Mouse (Mus musculus) lung, postnatal 0 days (tissue): Measurements from ENCODE around the gene Olfr1014. TPM values are rescaled to one million over a fixed set of nuclear protein-coding genes. Genes with fewer than 3 reads are reported as not detected.

ENCODE experiments used
- ATAC-seq: fragments of 200-750 bp; cut with Nextera tagmentation; 2 replicates; pipeline ENCODE4 v1.8.0; 2017; ENCODE audit warnings: moderate library complexity
- DNase-seq: peaks from one replicate; pipeline ENCODE4 v3.0.0-alpha.2; 2016; ENCODE audit warnings: low spot score
- H3K27ac ChIP-seq: fragments of 300-500 bp; sonication (generic); 2 replicates; pipeline ENCODE4 v1.5.1; 2014; ENCODE audit warnings: antibody characterized with exemption, mild to moderate bottlenecking, low read length, mixed read lengths
- H3K27me3 ChIP-seq: fragments of 300-500 bp; sonication (generic); replicated peaks from 2 replicates; pipeline ENCODE4 v1.6.1; 2014; ENCODE audit warnings: low read length, mixed read lengths; ENCODE audit not compliant: insufficient read depth
- H3K36me3 ChIP-seq: fragments of 300-500 bp; sonication (generic); 2 replicates; pipeline ENCODE4 v1.6.1; 2014; ENCODE audit warnings: low read length, mixed read lengths; ENCODE audit not compliant: insufficient read depth
- H3K4me1 ChIP-seq: fragments of 300-500 bp; sonication (generic); 2 replicates; pipeline ENCODE4 v1.6.1; 2014; ENCODE audit warnings: antibody characterized with exemption, low read depth, low read length, mixed read lengths; ENCODE audit not compliant: insufficient read depth
- H3K4me2 ChIP-seq: fragments of 300-500 bp; sonication (generic); replicated peaks from 2 replicates; pipeline ENCODE4 v1.6.1; 2014; ENCODE audit warnings: low read depth, mild to moderate bottlenecking, low read length, moderate library complexity, mixed read lengths
- H3K4me3 ChIP-seq: fragments of 300-500 bp; sonication (generic); 2 replicates; pipeline ENCODE4 v1.5.1; 2014; ENCODE audit warnings: low read depth, low read length
- H3K9ac ChIP-seq: fragments of 300-500 bp; sonication (generic); replicated peaks from 2 replicates; pipeline ENCODE4 v1.6.1; 2014; ENCODE audit warnings: low read depth, mild to moderate bottlenecking
- H3K9me3 ChIP-seq: fragments of 300-500 bp; sonication (generic); 2 replicates; pipeline ENCODE4 v1.6.1; 2016; ENCODE audit warnings: low read length, mixed read lengths
- CTCF ChIP-seq: IDR thresholded peaks from 2 replicates; pipeline ENCODE4 v1.5.1; 2016; ENCODE audit warnings: antibody characterized with exemption, mild to moderate bottlenecking
- EP300 ChIP-seq: IDR thresholded peaks from 2 replicates; pipeline ENCODE4 v1.6.1; 2016; ENCODE audit warnings: antibody characterized with exemption, mild to moderate bottlenecking, control low read depth
- WGBS: fragments of 180-500 bp; shearing (Covaris S2); extraction: QIAGEN DNeasy Blood & Tissue Kit; methylation state at CpG from one replicate; pipeline ENCODE4 v1.1.7; 2014; 5-methylcytosine and 5-hydroxymethylcytosine counted together
- polyA plus RNA-seq: library from polyadenylated mRNA; unstranded; fragments of >200 nt; fragmentation: Nextera tagmentation; extraction: Ambion mirVana; gene quantifications from 2 replicates; pipeline ENCODE4 v1.2.1, GENCODE M21; 2015

Gene Olfr1014
- polyA plus RNA-seq, result not detected in 2 replicates

DNA sequence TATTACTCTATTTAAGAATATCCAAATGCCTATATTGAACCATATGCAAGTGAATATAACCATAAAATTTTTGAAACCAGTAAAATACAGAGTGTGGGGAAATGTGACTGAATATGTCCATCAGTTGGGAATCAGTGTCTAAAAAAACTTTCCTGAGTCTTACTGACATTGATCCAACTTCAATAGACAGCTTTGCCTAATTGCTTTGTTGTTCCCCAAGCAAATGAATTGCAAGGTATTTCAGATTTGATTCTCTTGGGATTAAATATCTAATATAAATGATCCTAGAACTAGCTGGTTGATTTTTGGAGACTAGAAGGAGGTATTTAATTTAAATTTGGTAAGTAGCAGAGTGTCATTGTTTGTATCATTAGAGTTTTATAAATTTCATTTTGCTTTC is at the start of gene Olfr1014:
Olfr1014 (plus strand) TSS at position 301 of the 400 bp plus-strand sequence.
- ATAC-seq, result no peak
- Histone ChIP-seq H3K4me2 (no peak within 1 kb of the TSS), H3K36me3 (no peaks in the 10 kb centered on the region), H3K9ac (no peak within 1 kb of the TSS), H3K27me3 (no peaks in the 10 kb centered on the region), H3K9me3 (no peaks in the 10 kb centered on the region), H3K4me1 (no peaks in the 10 kb centered on the region), H3K4me3 (no peak within 1 kb of the TSS), H3K27ac (no peak within 1 kb of the TSS)
- DNase-seq, result no peak
- TF ChIP-seq CTCF (no peak), EP300 (no peak)

DNA sequence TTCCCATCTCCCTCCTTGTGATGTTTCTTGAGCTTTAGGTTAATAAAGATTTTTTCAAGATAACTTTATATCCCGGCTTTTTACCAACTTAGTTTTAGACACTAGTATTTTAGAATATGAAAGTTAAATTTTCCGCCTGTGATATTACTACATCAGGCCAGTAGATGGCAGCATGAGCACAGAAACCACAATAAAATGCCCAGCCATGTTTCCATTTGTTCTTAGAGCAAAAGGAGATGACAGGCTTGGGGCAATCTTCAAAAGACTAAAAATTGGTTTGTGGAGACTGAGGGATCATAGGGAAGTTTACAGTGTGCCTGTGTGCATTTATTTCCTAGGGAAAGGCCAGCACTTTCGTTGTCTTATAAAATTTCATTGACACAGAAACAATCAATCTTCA is 46.7 kb upstream of the Olfr1014 start:
- peak; percentile 43 for DNase-seq
- TF ChIP-seq CTCF (peak; percentile 75), EP300 (no peak)
- no peaks in the 10 kb centered on the region for H3K27me3 ChIP-seq
- no peaks in the 10 kb centered on the region for H3K4me1 ChIP-seq
- H3K4me3 ChIP-seq, result no peak overlapping the region
- H3K27ac ChIP-seq, result no peak overlapping the region
- no peaks in the 10 kb centered on the region for H3K36me3 ChIP-seq
- no peak overlapping the region for H3K9ac ChIP-seq
- WGBS, result 10% methylated on average over 3 of the region's 3 CpGs
- no peak for ATAC-seq
- no peaks in the 10 kb centered on the region for H3K9me3 ChIP-seq
- H3K4me2 ChIP-seq, result no peak overlapping the region

DNA sequence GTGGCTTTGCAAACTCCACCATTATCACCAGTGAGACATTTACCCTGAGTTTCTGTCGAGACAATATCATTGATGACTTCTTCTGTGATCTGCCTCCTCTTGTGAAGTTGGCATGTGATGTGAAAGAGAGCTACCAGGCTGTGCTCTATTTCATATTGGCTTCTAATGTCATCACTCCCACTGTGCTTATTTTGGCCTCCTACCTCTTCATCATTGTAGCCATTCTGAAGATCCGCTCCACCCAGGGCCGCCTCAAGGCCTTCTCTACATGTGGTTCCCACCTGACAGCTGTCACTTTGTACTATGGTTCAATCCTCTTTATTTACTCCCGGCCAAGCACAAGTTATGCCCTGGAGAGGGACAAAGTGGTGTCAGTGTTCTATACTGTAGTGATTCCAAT is 18.7 kb upstream of the Olfr1014 start:
- DNase-seq, result no peak
- no peak for ATAC-seq
- 76% methylated on average over 4 of the region's 4 CpGs for WGBS

DNA sequence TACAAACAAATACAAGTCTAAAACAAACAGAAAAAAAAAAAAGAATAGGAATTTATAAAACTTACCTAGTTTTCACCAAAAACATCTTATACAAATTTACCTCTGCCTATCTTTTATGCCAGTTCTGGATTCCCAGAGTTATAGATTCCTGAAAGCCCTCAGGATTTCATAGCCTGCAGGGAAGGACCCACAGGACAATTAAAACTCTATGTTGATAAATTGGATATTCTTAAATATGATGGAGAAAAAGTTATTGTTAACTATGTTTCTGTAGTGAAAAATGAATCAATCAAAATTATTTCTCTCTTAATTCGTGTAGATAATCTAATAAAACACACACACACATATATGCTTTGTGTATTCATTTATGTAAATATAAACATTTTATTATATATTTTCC is 9.8 kb upstream of the Olfr1014 start, which contains the start of gene Olfr1012:
Olfr1012 (minus strand) TSS at position 101 of the 400 bp plus-strand sequence.
- TF ChIP-seq CTCF (no peak), EP300 (no peak)
- WGBS, result 60% methylated on average over 1 of the region's 1 CpGs
- Histone ChIP-seq H3K27ac (no peak within 1 kb of the TSS), H3K9ac (no peak within 1 kb of the TSS), H3K4me1 (no peaks in the 10 kb centered on the region), H3K9me3 (no peaks in the 10 kb centered on the region), H3K4me2 (no peak within 1 kb of the TSS), H3K27me3 (no peaks in the 10 kb centered on the region), H3K4me3 (no peak within 1 kb of the TSS), H3K36me3 (no peaks in the 10 kb centered on the region)
- no peak for ATAC-seq
- DNase-seq, result no peak

More for the DNA sequence above, 18.7 kb upstream of the Olfr1014 start:
- Histone ChIP-seq H3K9me3 (no peaks in the 10 kb centered on the region), H3K4me1 (no peaks in the 10 kb centered on the region), H3K4me3 (no peak overlapping the region), H3K27ac (no peak overlapping the region), H3K4me2 (no peak overlapping the region), H3K27me3 (no peaks in the 10 kb centered on the region), H3K36me3 (no peaks in the 10 kb centered on the region), H3K9ac (no peak overlapping the region)
- TF ChIP-seq CTCF (no peak), EP300 (no peak)

DNA sequence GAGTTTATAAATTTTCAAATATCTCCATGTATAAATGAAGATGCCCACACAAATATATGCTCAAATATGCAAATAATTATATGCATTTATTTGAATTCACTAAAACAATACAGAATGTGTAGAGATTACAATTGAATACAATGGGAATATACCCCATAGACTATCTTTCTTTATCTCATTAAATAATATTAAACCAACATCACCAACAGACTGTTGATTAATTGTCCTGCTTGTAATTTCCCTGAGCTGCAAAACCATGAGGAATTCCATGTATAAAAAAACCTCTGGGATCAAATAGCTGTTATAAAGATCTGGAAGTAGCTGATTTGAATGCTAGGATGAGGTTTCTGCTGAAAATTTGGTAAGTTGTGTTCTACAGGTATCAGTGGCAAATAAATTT is 5.7 kb upstream of the Olfr1014 start, which contains the start of gene Olfr1013:
Olfr1013 (plus strand) TSS at position 301 of the 400 bp plus-strand sequence.
- DNase-seq (no peak), ATAC-seq (no peak)
- H3K4me1 ChIP-seq, result no peaks in the 10 kb centered on the region
- no peak within 1 kb of the TSS for H3K4me3 ChIP-seq
- H3K4me2 ChIP-seq, result no peak within 1 kb of the TSS
- TF ChIP-seq EP300, result no peak
- TF ChIP-seq CTCF, result no peak
- H3K36me3 ChIP-seq, result no peaks in the 10 kb centered on the region
- no peaks in the 10 kb centered on the region for H3K27me3 ChIP-seq
- no peak within 1 kb of the TSS for H3K9ac ChIP-seq
- no peaks in the 10 kb centered on the region for H3K9me3 ChIP-seq
- no peak within 1 kb of the TSS for H3K27ac ChIP-seq

DNA sequence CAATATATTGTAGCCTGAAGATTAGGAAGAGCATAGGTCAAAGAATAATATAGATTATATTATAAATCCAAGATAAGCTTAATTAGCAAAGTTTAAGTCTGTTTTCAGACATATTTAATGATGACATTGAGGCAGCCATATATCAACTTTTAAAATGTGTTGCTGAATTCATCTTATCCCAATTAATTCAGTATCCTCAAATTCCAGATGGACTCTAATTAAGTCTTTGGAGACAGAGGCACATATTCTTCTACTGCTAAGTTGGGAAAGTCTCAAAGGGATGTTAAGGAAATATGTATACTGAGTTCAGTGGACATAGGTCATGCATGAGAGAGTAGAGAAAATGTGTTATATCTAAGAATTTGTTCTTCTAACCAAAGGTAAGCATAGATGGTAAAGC is 9.2 kb downstream of the Olfr1014 start, which contains the start of gene Olfr1015:
Olfr1015 (plus strand) TSS at position 301 of the 400 bp plus-strand sequence.
- H3K9me3 ChIP-seq, result no peaks in the 10 kb centered on the region
- no peak within 1 kb of the TSS for H3K4me3 ChIP-seq
- no peaks in the 10 kb centered on the region for H3K27me3 ChIP-seq
- no peaks in the 10 kb centered on the region for H3K4me1 ChIP-seq
- ATAC-seq (no peak), DNase-seq (no peak)
- H3K9ac ChIP-seq, result no peak within 1 kb of the TSS
- H3K4me2 ChIP-seq, result no peak within 1 kb of the TSS
- TF ChIP-seq EP300, result no peak
- no peak for TF ChIP-seq CTCF
- H3K27ac ChIP-seq, result no peak within 1 kb of the TSS
- no peaks in the 10 kb centered on the region for H3K36me3 ChIP-seq

DNA sequence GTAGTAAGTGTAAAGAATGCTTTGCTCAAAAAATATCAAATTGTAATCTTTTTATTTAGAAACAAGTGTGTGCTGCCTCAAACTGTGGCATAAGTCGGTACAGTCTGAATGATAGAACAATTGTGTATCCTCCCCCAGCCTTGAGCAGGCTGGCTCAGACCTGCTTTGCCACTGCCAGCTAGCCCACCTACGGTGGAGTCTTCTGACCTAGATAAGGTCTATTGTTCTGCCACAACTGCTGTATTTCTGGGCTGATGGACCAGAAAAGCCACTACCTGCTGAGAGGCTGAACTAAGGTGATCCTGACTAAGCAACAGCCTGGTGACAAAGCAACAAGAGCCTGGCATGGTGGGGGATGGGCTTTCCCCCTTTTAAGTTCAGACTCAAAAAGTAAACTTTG is 19.8 kb downstream of the Olfr1014 start:
- Histone ChIP-seq H3K27me3 (no peaks in the 10 kb centered on the region), H3K9ac (no peak overlapping the region), H3K4me1 (no peaks in the 10 kb centered on the region), H3K36me3 (no peaks in the 10 kb centered on the region), H3K27ac (no peak overlapping the region), H3K9me3 (no peaks in the 10 kb centered on the region), H3K4me3 (no peak overlapping the region), H3K4me2 (no peak overlapping the region)
- no peak for DNase-seq
- no peak for TF ChIP-seq CTCF
- no peak for TF ChIP-seq EP300
- WGBS, result 61% methylated on average over 2 of the region's 2 CpGs
- ATAC-seq, result no peak
